Mouse (Mus musculus): ENCODE data around the gene Gtf2a1. TPM values are rescaled to one million over a fixed set of nuclear protein-coding genes. Genes with fewer than 3 reads are reported as not detected.

Gene Gtf2a1
- polyA plus RNA-seq, 1 experiment = 19.4 TPM

DNA sequence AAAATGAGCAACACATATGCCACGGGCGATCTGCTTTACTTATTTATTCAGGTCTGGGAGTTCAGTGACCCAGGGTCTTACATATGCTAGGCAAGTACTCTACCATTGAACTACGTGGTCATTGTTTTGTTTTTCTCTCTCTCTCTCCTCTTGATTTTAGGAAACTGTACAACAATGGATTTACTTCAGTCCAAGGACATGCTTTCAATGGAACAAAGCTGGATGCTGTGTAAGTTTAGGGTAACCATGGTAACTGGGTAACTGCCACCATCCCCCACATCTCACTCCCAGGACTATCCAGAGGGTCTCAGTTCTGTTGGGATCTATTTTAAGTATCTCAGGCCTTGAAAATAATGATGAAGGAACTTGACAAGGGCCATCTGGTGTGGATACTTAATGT is 78.5 kb downstream of the Gtf2a1 start:
- Histone ChIP-seq H3K36me3 (ENCODE audit: control insufficient read depth, insufficient read depth, low read length) (no peaks in the 10 kb centered on the region), H3K4me1 (ENCODE audit: control insufficient read depth, insufficient read depth, low read length) (no peaks in the 10 kb centered on the region), H3K4me3 (ENCODE audit: control insufficient read depth, low read depth, low read length) (no peak overlapping the region), H3K27ac (ENCODE audit: control insufficient read depth, insufficient read depth, low read depth, low read length) (no peak overlapping the region), H3K27me3 (ENCODE audit: control insufficient read depth, insufficient read depth, low read length) (no peaks in the 10 kb centered on the region)
- TF ChIP-seq CTCF (IDR thresholded peaks at IDR 0.05; ENCODE audit: control insufficient read depth, insufficient read depth, insufficient replicate concordance, low read depth, low read length) (no peak), POLR2A (IDR thresholded peaks at IDR 0.05; ENCODE audit: control insufficient read depth, low read depth, low read length) (no peak)

Other genes starting within 250 kb of the Gtf2a1 start
- 184 and 216 TPM in 2 replicates for gene Cep128, start 206.1 kb downstream of the Gtf2a1 start, polyA plus RNA-seq (2012; rRNA removed)
- 3.1 and 4.2 TPM in 2 replicates for gene Tshr, start 205.9 kb downstream of the Gtf2a1 start, polyA plus RNA-seq (2012; rRNA removed)
- 19.7 and 24.3 TPM in 2 replicates for gene Ston2, start 197.9 kb upstream of the Gtf2a1 start, polyA plus RNA-seq (2012; rRNA removed)

Data from testis, adult 2 months (tissue).